Mouse (Mus musculus) layer of hippocampus, postnatal 36 days (tissue): ENCODE measurements at regions not wholly inside any gene's neighbourhood (a gene's known extent, or its start where the extent isn't known, plus 50 kb on each side); places are given as distances from the start of the nearest gene placed in this dataset.
"Not testable (repeated sequence)": the region's sequence is repeated elsewhere in the genome, so short reads cannot be mapped to it uniquely, and the experiment has no call there.

ENCODE experiments used
- DNase-seq, 2 experiments: peaks; one replicate each; pipeline ENCODE4 v3.0.0; 2022

DNA sequence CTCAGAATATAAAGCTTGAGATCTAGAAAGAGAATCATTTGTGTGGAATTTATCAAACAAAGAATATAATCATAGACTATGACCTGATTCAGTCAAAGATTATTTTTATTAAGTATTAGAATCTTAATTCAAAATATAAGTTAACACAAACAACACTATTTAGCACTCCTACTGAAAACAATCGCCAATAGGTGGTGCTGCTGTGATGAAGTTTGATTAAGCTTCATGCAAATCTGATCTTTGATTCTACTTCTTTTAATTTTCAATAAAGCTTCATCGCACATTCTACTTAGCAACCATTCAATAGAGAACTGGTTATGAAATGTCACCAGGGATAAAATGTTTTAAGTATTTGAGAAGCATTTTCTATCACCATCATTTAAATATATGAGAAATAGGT is 1509.9 kb upstream of the Pcdh7 start:
- peak in 1 of 2 experiments; percentile 7 for DNase-seq

DNA sequence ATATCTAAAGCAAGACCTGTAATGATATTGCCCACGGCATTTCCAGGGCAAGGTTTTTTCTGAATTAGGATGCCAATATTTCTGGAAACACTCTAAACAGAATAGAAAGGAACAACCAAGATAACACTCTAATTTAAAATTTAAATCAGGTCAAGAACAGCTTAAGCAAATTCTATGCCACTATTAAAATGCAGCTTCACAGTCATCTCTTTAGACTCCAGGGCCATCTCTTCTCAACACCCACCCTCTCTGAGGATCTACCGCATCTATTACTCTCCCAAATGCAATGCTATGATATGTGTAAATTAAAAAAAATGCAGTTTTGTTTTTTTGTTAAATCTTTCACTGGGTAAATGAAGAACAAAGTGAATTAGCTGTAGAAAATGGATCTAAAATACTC is 1501.9 kb upstream of the Pcdh7 start:
- no peak for DNase-seq

- DNase-seq, result no peak
Observed at GRCm38 (mm10) chr5:56266121-56266520, 1451.6 kb upstream of the Pcdh7 start.

DNA sequence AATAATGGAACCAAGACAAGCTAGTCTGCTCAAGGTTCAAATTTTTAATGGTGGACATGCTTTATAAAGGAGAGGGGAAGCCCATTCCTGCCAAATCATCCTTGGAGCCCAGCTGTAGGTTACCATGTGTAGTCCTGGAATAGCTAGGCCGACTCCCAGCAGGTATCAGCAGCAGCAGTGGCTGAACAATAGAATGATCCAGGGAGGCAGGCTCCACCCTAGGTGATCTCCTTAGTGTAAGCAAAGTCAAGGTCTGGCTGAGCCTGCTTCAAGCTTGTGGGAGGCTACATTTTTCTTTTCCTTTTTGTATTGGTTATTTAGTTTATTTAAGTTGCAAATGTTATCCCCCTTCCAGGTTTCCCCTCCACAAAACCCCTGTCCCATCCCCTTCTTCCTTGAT is 1426.1 kb upstream of the Pcdh7 start:
- not testable (repeated sequence) for DNase-seq
